Mouse (Mus musculus) heart, postnatal 0 days (tissue): ENCODE measurements around the gene Mms19.

Experiments
- CTCF ChIP-seq: IDR thresholded peaks from 2 replicates; pipeline ENCODE4 v1.5.1; 2016; ENCODE audit warnings: antibody characterized with exemption, control low read depth, low read depth
- EP300 ChIP-seq: IDR thresholded peaks from 2 replicates; pipeline ENCODE4 v1.6.1; 2016; ENCODE audit warnings: antibody characterized with exemption, low read depth

DNA sequence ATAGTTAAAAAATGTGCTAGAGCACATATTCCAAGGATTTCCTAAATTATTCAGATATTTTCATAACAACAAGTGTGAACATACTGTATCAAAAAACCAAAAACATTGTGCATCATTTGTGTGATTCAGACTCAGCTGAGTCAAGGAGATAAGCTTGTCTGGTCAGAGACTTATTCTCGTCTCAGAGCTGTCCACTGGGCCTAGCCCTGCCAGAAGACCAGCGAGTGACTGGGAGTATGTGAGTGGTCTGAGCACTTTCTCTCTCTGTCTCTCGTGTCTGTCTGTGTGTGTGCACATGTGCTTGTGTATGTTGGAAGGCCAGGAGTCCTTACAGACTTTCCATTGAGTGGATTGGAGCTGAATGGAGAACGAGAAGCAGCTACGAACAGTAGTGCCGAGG lies 34.0 kb upstream of the Mms19 start:
- TF ChIP-seq CTCF (no peak), EP300 (no peak)
